Mouse (Mus musculus): ENCODE measurements around the gene Fbxl5.

Fbxl5 gene

DNA sequence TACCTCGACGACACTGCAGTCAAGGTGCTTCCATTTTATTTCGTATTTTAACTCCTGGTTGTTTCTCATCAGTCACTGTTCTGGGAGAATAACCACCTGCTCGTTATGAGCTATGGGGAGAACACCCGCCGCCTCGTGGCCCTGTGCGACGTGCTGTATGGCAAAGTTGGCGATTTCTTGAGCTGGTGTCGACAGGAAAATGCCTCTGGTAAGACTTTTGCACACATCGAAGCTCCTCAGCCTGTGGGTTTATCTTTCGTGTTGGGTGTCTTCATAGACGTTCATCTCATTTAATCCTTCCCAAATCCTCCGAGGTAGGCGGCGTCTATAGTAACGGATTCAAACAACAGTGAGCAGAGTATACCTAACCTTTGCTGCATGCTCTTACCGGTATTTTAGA, at the start of gene Fbxl5:
Fbxl5 (minus strand) TSS at position 101 of the 400 bp plus-strand sequence.
- DNase-seq (ENCODE audit: low spot score in 2 of 2), result no peak

DNA sequence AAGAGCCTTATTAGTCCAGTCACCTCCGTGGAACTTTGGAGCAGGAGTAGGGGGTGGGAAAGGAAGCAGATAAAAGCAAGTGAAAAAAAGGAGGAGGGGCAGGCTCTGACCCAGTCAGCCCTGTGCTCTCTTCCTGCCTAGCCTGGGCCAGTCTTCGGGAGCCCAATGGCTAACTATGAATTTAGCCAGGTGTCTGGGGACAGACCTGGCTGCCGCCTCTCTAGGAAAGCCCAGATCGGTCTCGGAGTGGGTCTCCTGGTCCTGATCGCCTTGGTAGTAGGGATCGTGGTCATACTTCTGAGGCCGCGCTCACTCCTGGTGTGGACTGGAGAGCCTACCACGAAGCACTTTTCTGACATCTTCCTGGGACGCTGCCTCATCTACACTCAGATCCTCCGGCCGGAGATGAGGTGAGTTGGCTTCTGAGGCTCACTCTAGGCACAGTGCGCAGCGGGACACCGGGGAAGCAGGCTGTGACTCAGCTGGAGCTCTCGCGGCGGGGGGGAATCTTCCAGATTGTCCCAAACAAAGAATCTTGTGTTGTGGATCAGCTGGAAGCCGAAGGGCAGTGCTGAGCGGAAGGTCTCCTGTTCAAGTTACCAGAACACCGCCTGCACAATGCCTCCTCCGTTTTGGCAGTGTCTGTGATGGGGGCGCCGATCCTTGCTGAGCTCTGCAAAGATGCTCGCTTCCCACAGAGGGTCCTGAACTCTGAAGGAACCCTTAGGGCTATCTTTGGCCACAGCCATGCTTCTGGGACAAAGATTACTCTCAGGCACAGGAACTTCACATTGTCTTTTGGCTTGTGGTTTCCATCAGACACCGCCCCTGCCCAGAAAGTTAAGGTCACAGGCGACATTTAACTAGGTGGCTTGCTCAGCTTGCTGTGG, 47.5 kb upstream of the Fbxl5 start:
- peak in 1 of 2 experiments; percentile 9 for DNase-seq (ENCODE audit: low spot score in 2 of 2)

DNA sequence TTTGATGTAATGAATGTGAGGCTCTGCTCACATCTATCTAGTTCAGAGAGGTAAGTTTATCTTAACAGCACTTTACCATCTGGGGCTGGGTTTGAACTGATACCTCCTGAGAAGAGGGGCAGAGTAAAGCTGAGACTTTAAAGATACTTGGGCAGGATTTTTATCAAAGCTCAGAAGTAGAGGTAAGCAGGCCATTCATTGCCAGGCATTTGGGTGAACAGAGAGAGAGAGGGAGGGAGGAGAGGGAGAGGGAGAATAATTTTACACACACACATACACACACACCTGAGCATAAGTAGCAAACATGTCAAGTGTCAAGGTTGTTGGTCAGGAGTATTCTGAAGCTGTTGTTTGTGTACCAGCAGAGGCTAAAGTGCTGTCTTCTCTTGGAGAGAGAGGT, 46.8 kb upstream of the Fbxl5 start, which contains the start of gene Cd38:
Cd38 (plus strand) TSS at position 301 of the 400 bp plus-strand sequence.
- no peak for DNase-seq (ENCODE audit: low spot score in 2 of 2)

DNA sequence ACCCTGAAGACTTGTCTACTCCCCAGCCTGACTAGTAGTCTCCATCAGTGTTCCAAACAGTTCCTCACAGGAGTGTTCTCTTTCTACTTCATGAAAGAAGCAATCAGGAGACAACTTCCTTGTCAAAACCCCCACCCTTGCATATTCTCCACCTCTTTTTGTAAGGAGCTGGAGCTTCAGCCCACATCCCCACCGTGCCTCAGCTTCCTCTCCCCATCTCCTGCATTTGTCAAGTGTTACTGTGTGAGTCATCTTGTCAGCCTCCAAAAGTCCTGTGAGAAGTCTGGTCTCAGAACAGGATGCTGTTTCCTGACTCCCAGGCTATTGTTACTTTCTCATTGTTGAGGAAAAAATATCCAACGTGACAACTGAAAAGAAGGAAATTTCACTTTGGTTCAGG, 43.9 kb upstream of the Fbxl5 start:
- no peak for DNase-seq (ENCODE audit: low spot score in 2 of 2)

DNA sequence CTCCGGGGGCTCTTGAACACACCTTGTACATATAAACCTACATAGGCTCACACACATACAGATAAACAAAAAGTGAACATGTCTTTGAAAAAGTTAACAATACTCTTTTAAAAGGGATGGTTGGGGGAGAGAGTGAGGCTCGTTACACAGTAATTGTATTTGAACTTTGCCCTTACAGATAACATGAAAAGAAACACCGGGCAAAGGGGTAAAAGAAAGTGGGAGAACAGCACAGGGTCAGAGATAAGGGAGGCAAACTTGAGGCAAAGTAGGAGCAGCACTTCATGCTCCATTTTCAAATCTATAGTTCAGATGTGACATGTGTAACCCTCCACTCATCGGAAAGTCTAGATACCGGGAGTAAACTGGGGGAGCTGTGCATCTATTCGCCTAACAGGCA, 42.2 kb upstream of the Fbxl5 start:
- DNase-seq (ENCODE audit: low spot score in 2 of 2), result no peak

DNA sequence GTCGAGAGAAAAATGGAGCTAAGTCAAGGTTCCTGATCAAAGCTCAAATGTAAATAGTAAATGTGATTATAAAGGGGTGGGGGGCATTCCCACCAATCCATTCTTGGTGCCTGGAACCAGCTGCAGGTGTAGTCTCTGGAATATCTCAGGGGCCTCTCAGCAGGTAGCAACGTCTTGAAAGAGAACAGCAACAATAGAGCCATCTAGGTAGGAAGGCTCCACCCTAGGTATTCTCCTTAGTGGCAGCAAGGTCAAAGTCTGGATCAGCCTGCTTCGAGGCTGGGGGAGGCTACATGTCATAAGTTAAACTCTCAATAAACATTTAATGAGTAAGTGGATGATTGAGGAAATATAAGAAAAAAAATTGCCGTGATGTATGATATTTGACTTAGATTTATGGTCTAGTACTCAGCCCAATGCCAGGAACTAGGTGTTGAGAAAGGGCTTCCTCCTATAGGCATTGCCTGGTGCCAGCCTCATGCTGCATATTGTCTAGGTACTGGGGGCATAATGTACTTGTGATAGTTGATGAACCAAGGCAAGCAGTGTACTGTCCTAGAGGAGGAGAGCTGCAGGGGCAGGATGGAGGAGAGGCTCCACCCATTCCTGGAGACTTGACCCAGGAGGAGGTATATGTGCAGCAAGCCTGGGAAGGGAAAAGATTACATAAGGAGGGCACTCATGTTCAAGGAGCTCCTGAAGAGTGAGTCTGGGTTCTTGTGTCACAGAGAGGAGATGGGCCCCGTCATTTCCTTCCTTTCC, 39.4 kb upstream of the Fbxl5 start:
- no peak for DNase-seq (ENCODE audit: low spot score in 2 of 2)

DNA sequence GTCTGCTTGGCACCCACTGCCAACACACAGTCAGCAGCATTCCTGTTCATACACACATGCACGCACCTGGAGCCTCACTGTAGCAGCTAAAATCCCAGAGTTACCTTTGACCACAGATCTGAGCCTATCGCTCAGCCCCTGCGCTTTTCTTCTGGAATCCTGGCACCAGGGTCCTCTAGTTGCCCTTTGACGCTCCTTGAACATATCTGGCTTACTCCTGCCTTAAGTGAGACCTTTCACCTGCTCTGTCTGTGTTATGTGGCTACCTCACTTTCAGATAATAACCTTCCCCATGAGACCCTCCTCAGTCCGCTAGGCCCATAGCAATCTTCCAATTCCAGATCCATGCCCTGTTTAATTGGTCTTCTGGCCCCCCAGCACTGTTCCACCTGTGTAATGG, 38.7 kb upstream of the Fbxl5 start:
- no peak for DNase-seq (ENCODE audit: low spot score in 2 of 2)

DNA sequence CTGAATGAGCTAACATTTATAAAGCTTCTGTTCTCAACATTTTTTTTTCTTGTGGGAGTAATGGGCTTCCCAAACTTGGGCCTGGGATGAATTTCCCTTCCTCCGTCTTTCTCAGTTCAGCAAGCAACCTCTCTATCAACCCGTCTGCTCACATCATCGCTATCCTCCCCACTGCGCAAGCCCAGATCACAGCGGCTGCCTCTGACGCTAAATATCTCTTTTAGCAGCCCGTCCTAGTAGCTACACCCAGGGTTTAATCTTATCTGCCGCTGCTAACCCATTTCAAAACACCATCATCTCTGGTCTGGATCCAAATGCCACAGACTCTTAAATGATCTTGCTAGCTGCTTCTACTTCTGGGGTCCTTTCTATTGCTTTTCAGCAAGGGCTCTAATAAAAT, 38.2 kb upstream of the Fbxl5 start:
- DNase-seq (ENCODE audit: low spot score in 2 of 2), result no peak

DNA sequence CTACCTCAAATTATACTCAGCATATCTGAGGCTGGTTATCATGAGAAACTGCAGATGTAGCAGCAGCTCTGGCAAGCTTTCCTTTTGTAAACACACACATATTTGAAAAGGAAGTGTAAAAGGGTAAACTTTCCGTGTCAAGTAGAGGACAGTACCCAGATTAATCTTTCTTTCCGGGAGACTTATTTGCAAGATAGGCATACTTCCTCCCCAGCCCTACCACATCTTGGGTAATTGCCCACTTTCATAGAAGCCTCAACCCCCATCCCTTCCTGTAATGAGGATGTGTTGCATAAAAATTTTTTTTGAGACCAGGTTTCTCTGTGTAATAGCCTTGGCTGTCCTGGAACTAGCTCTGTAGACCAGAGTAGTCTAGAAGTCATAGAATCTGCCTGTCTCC, 34.3 kb upstream of the Fbxl5 start:
- no peak for DNase-seq (ENCODE audit: low spot score in 2 of 2)

DNA sequence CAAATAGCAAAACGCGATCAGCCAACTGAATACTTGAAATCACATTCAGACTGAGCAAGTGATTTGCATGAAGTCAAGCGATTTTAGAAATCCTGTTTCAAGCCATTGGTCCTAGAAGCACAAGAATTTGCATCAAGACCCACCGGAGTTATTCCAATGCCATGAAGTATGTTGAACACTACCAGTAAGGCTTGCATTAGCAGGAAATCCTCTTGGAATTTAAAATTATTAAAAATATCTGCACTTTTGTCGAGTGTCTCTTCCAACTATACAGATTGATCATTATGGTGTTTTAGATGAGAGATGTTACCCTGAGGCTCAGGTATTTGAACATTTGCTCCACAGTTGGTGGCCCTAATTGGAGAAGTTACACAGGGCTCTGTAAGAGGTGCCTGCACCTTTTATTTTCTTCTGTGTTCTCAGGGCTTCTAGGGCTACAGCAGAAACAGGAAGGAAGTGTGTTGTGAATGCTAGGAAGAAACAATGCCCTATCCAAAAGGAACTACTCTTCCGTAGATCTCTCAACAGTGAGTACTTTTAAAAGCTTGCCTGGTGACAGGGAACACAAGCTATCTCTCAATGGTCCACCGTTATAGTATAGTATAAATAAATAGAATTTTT, 32.5 kb upstream of the Fbxl5 start:
- DNase-seq (ENCODE audit: low spot score in 2 of 2), result no peak

DNA sequence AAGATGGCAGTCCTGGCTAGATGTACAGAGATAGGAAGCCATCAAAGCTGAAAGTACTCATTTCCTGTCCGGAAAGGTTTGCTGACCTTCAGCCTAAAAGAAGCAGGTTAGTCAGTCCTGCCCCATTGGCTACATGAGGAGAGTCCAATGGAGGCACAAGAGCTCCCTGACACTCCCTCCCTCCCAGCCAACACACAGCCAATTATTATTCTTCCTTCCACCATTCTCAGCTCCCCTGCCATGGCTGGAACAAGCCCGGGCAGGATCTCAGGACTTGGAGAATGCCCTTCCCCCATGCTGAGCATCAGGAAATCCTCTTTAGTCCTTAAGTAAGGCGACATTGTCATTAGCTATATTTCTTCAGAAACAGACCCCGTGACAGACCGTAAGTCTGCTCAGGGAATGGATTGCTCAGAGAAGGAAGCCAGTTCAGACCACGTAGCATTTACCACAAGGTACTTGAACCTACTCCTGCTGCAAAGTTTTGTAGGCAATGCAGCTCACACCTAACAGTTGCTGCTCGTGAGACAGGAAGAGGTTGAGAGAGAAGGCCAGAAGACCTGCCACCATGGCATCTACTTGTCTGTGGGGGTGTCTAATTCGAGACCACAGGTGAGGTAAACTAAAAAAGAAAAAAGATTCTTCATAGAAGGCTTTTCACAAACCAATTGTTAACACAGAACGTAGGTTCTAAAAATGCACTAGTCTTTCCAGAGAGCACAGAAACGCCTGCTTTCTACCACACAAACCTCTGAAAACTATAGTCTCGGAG, 31.8 kb upstream of the Fbxl5 start:
- DNase-seq (ENCODE audit: low spot score in 2 of 2), result no peak

DNA sequence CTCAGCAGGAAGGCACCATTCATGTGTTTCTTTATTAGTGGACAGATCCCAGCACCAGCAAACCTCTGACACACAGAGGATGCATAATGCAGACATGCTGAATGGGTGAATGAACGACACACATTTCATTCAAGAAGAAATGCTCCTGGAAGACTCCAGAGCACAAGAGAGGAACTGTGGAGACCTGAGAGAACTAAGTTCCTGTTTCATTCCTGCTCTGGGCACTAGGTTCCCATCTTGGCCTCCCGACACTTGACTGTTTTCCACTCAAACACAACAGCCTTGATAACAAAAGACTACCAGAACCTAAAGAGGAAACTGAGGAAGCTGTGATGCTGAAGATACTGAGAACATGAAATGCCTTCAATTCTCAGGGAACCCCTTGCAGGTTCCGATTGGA, 26.8 kb upstream of the Fbxl5 start:
- no peak for DNase-seq (ENCODE audit: low spot score in 2 of 2)

DNA sequence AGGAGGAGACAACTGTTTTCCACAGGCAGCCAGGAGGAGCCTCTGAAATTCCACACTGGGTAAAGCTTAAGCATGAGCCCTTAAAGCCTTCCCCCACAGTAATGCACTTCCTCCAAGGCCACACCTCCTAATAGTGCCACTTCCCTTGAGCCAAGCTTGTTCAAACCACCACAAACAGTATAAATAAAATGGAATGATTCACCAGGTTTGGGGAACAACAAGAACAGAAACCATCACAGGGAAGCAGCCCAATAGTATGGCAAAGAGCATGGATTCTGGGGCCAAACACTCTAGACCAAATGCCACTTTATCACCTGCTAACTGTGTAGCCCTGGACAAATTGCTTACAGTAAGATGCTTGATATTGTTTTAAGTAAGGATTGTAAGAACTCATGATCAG, 26.1 kb upstream of the Fbxl5 start:
- DNase-seq (ENCODE audit: low spot score in 2 of 2), result no peak

DNA sequence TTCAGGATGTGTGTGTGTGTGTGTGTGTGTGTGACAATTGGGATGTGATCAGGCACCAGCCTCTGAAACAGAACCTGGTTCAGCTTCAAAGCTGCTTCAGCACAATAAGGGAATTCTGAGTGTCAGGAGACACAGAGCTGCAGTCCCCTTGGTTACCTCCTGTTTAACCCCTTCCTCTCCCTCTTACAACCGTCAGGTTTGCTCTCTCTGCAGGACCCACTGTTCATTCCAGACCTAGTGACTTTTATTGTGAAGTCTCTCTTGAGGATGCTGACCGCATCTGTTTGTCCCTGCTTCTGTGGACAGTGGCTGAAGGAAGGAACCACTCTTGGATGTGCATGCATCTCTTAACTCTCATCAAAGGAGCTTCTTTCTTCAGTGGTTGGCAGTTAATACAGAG, 24.8 kb upstream of the Fbxl5 start:
- DNase-seq (ENCODE audit: low spot score in 2 of 2), result no peak

DNA sequence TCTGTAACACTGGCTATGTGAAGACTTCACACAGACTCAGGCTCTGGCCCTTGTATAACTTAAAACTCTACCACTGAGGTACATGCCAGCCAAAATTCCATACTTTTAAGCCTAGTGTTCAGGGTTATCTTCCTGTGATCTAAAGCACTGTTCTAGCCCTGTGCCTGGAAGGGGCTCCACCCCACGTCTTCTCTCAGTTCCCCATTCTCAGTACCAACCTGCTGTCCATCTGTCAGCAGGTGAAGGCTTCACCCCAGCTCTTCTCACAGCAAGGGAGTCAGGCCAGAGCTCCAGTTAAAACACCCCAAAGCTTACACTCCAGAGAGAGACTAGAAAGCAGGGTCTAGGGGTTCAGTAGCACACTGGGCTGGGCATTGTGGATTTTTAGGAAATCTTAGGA, 24.2 kb upstream of the Fbxl5 start:
- DNase-seq (ENCODE audit: low spot score in 2 of 2), result no peak

DNA sequence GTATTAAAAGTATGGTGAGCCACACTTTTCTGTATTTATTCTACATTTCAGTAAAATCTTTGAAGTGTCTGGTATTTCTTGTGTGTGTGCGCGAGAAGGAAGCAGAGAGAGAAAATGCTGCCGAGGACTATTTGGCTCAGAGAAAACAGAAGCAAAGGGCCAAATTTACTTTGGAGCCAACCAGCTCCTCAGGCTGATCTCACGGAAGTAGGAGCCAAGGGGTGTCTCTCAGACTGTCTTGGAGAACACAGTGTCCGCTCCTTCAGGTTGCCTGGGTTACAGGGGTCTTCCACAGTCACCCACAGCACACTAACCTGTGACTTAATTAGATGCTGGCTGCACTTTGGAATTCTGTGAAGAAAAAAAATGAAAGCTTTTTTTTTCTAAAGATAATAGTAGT, 23.6 kb upstream of the Fbxl5 start:
- no peak for DNase-seq (ENCODE audit: low spot score in 2 of 2)

DNA sequence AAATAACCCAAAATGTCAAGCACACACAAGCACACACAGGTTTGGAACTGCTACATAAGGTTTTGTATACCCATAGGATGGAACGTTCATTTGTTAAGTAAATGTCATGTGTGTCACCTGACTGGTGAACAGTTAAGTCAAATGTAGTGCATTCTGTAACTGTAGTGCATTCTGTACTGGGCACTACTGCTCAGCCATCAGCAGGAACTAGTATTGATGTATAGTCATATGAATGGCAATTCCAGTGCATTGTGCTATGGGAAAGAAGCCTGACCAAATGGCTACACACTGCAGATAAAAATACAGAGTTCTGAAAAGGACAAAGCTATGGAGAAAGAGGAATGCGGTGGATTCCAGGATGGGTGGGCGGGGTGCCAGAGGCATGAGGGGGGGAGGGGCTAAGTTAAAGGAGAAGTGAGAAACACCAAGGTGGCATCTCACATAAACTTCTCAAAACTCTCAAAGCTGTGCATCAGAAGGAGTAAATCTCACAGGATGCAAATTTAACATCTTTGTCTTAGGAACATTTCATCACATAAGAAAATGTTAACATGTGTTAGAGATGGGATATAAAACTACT, 21.2 kb upstream of the Fbxl5 start:
- DNase-seq (ENCODE audit: low spot score in 2 of 2), result no peak

DNA sequence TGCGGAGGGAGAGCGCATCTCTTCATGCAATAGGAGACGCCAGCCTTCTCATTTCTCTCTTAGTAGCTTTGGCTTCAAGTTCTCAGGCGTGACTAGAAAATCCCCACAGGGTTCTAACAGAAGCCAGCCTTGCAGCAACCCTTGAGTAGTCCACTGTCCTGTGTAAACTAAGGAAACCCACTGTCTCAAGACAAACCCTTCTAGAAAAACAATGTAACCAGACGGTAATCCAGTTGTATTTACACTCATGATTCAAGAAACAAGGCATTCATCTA, 20.5 kb upstream of the Fbxl5 start:
- DNase-seq (ENCODE audit: low spot score in 2 of 2), result no peak

DNA sequence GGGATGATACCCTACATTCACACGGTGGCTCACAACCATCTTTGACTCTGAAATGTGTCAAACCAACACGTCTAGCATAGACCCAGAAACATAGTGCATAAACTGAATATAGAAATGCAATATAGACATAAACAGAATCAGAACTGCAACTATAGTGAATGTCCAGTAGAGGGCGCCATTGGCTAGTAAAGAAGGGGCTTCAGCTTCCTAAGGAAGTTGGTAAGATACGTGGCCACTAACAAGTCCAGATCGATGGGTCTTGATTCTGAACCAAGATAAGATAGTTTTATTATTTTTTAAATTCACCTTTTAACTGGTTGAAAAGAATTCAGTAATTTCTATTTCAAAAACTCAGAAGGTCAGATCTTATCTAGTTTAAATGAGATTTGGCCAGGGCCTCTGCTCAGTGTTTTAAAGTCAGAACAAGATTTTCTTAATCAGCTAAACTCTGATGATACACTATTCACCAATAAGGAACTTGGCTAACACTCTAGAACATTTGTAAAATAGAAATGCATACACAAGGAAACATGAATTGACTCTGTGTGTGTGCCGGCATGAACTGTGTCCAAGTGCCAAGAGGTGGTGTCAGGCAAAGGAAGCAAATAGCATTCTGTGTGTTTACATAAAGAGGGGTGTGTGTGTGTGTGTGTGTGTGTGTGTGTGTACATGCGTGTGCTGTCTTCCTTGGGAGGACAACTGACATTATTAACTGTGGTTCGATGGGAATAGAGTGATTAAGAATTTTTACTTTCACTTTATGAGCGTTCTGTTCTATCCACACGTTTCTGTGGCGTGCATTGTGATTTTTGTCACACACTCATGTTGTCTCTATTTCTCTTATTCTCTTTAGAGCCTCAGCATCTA, 19.9 kb upstream of the Fbxl5 start:
- DNase-seq (ENCODE audit: low spot score in 2 of 2), result peak in 1 of 2 experiments; percentile 28

DNA sequence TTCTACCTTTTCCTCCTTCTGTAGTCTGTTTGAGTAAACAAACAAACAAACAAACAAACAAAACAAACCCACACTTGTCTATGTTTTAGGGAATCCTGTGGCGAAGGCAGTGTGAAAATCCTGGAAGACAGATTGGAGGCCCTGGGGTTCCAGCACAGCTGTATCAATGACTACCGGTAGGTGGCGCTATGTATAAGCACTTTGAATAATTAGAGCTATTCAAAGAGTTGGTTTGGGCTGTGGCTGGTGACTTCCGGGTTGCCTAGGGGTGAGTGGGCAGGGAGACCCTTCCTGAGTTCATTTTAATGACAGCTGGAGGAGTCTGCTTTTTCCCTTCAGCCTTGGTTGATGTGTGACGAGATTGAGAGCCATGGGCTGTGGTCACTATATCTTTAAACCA, 15.9 kb upstream of the Fbxl5 start:
- peak in 1 of 2 experiments; percentile 37 for DNase-seq (ENCODE audit: low spot score in 2 of 2)

DNA sequence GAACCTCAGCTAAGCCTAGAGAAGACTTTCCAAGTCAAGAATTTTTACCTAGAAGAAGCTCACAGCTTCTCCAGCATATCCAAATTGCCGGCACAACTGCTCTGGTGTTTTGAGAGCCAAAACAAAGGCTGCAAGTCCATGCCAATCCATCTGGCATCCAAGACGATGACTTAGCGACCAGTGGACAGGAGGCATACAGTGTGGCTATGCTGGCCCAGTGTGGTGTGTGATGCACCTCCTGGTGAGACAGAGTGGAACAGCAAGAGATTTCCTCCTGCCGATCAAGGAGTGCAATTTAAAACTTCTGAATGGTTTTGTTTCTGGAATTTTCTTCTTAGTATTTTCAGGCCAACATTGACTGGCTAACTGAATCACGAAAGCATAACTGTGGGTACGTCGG, 15.2 kb upstream of the Fbxl5 start:
- DNase-seq (ENCODE audit: low spot score in 2 of 2), result peak in 1 of 2 experiments; percentile 9

Measured in cerebellum, postnatal 4 days (tissue).